Mouse (Mus musculus) stomach, adult 2 months (tissue): ENCODE results near the gene Vamp1. TPM values are rescaled to one million over a fixed set of nuclear protein-coding genes. Genes with fewer than 3 reads are reported as not detected.

Source experiments
- polyA plus RNA-seq: library from polyadenylated mRNA; depleted of rRNA; stranded (reverse); fragments of >200 nt; gene quantifications from 2 replicates; pipeline ENCODE4 v1.2.3, GENCODE M21; 2012; rRNA removed

Gene Vamp1
- 5.5 and 6.3 TPM in 2 replicates for polyA plus RNA-seq

GRCm38 (mm10) chr6:125215148-125215954 is at the start of gene Vamp1:
Gene Vamp1 (plus strand): TSS chr6:125215551.

GRCm38 (mm10) chr6:125166051-125166751 is 49.1 kb upstream of the Vamp1 start, which contains the start of gene Gapdh:
Gene Gapdh (minus strand): TSS chr6:125166467.

GRCm38 (mm10) chr6:125191332-125192015 is 23.9 kb upstream of the Vamp1 start, which contains the start of the genes Ncapd2 and Mrpl51:
Gene Ncapd2 (minus strand): TSS chr6:125191701.
Gene Mrpl51 (plus strand): TSS chr6:125191801.

GRCm38 (mm10) chr6:125231117-125232044 is 16.0 kb downstream of the Vamp1 start, which contains the start of gene Tapbpl:
Gene Tapbpl (minus strand): TSS chr6:125231860.

GRCm38 (mm10) chr6:125236782-125237181 is 21.4 kb downstream of the Vamp1 start, which contains the start of gene Cd27:
Gene Cd27 (minus strand): TSS chr6:125237010.

GRCm38 (mm10) chr6:125285890-125286289 is 70.5 kb downstream of the Vamp1 start, which contains the start of gene Tuba3a:
Gene Tuba3a (minus strand): TSS chr6:125286042.

Other genes starting within 250 kb of the Vamp1 start
- gene Pianp, start 218.9 kb upstream of the Vamp1 start, polyA plus RNA-seq = 7.0 and 7.5 TPM in 2 replicates
- 24.5 and 29.6 TPM in 2 replicates for gene Zfp384, start 206.4 kb upstream of the Vamp1 start, polyA plus RNA-seq
- 13.9 and 17.2 TPM in 2 replicates for gene Ing4, start 175.8 kb upstream of the Vamp1 start, polyA plus RNA-seq
- gene Acrbp, start 165.9 kb upstream of the Vamp1 start, polyA plus RNA-seq = 8.2 and 12.1 TPM in 2 replicates
- gene Lpar5, start 147.6 kb upstream of the Vamp1 start, polyA plus RNA-seq = 27.0 and 30.5 TPM in 2 replicates
- gene Chd4, start 119.6 kb upstream of the Vamp1 start, polyA plus RNA-seq = 17.1 and 18.8 TPM in 2 replicates
- gene Nop2, start 83.6 kb upstream of the Vamp1 start, polyA plus RNA-seq = 3.1 and 4.1 TPM in 2 replicates
- 9.6 and 10.3 TPM in 2 replicates for gene Iffo1, start 70.3 kb upstream of the Vamp1 start, polyA plus RNA-seq
- 1,141 and 2,470 TPM in 2 replicates for gene Gapdh, start 49.1 kb upstream of the Vamp1 start, polyA plus RNA-seq
- gene Ncapd2, start 23.9 kb upstream of the Vamp1 start, polyA plus RNA-seq = 21.9 and 24.8 TPM in 2 replicates
- gene Mrpl51, start 23.8 kb upstream of the Vamp1 start, polyA plus RNA-seq = 20.7 and 26.9 TPM in 2 replicates
- gene Tapbpl, start 16.3 kb downstream of the Vamp1 start, polyA plus RNA-seq = 4.5 and 4.8 TPM in 2 replicates
- gene Cd27, start 21.5 kb downstream of the Vamp1 start, polyA plus RNA-seq = 0.29 and 0.74 TPM in 2 replicates
- 0.13 and 0.34 TPM in 2 replicates for gene Tuba3a, start 70.5 kb downstream of the Vamp1 start, polyA plus RNA-seq
- gene Ltbr, start 98.3 kb downstream of the Vamp1 start, polyA plus RNA-seq = 93.4 and 123 TPM in 2 replicates
- 43.0 and 52.5 TPM in 2 replicates for gene Scnn1a, start 105.1 kb downstream of the Vamp1 start, polyA plus RNA-seq
- 77.9 and 83.3 TPM in 2 replicates for gene Tnfrsf1a, start 133.8 kb downstream of the Vamp1 start, polyA plus RNA-seq
- 5.0 and 5.6 TPM in 2 replicates for gene Plekhg6, start 165.2 kb downstream of the Vamp1 start, polyA plus RNA-seq